Mouse (Mus musculus) stomach, embryonic 14.5 days (tissue): ENCODE results near the gene Nprl3. TPM values are rescaled to one million over a fixed set of nuclear protein-coding genes. Genes with fewer than 3 reads are reported as not detected.

Experiments used
- ATAC-seq: fragments of 200-750 bp; cut with Nextera tagmentation; 2 replicates; pipeline ENCODE4 v1.8.0; 2017; ENCODE audit warnings: low read depth, moderate TSS enrichment; ENCODE audit not compliant: insufficient number of reproducible peaks, insufficient read depth, low FRiP score
- H3K27ac ChIP-seq: fragments of 300-500 bp; sonication (generic); 2 replicates; pipeline ENCODE4 v1.5.1; 2014; ENCODE audit warnings: mild to moderate bottlenecking, low read length, moderate library complexity, mixed read lengths
- H3K27me3 ChIP-seq: fragments of 300-500 bp; sonication (generic); 2 replicates; pipeline ENCODE4 v1.6.1; 2014; ENCODE audit warnings: low read length, control low read depth, mixed read lengths; ENCODE audit not compliant: control insufficient read depth, insufficient read depth
- H3K36me3 ChIP-seq: fragments of 300-500 bp; sonication (generic); 2 replicates; pipeline ENCODE4 v1.6.1; 2014; ENCODE audit warnings: mild to moderate bottlenecking, control low read depth, low read length, moderate library complexity, mixed read lengths; ENCODE audit not compliant: control insufficient read depth, insufficient read depth
- H3K4me1 ChIP-seq: fragments of 300-500 bp; sonication (generic); 2 replicates; pipeline ENCODE4 v1.6.1; 2014; ENCODE audit warnings: low read length, control low read depth, mixed read lengths; ENCODE audit not compliant: control insufficient read depth, insufficient read depth
- H3K4me2 ChIP-seq: fragments of 300-500 bp; sonication (generic); replicated peaks from 2 replicates; pipeline ENCODE4 v1.6.1; 2014; ENCODE audit warnings: low read depth, low read length, control low read depth
- H3K4me3 ChIP-seq: fragments of 300-500 bp; sonication (generic); 2 replicates; pipeline ENCODE4 v1.5.1; 2014; ENCODE audit warnings: low read depth, low read length, control low read depth
- H3K9ac ChIP-seq: fragments of 300-500 bp; sonication (generic); replicated peaks from 2 replicates; pipeline ENCODE4 v1.6.1; 2014; ENCODE audit warnings: low read depth, mild to moderate bottlenecking, control low read depth, low read length, moderate library complexity, mixed read lengths
- H3K9me3 ChIP-seq: fragments of 300-500 bp; sonication (generic); 2 replicates; pipeline ENCODE4 v1.6.1; 2016; ENCODE audit warnings: low read depth, low read length, control low read depth; ENCODE audit not compliant: control insufficient read depth
- WGBS: fragments of 180-500 bp; shearing (Covaris S2); extraction: QIAGEN DNeasy Blood & Tissue Kit; methylation state at CpG from one replicate; pipeline ENCODE4 v1.1.7; 2014; 5-methylcytosine and 5-hydroxymethylcytosine counted together
- polyA plus RNA-seq: library from polyadenylated mRNA; unstranded; fragments of >200 nt; fragmentation: Nextera tagmentation; extraction: Ambion mirVana; gene quantifications from 2 replicates; pipeline ENCODE4 v1.2.1, GENCODE M21; 2014

The Nprl3 gene
- polyA plus RNA-seq, 1 experiment from 2014 or later, result 41.0 TPM

DNA sequence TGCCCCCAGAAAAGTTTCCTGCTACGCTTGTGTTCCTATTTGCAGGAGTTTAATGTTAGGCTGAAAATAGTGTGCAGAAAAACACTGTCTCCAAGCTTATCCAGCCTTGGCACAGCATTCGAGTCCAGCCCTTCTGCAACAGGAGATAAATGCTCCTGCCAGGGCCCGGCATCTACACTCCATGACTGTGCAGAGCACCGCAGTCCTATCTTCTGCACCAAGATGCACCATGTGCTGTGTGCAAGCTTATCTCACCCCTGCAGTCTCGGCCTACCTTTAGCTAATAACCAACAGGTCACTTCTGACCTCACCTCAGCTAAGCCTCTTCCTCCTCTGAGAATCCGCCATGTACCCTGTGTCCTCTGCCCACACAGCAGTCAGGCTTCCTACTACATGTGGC lies 21.9 kb downstream of the Nprl3 start:
- H3K36me3 ChIP-seq, result peaks cover 36% of the 10 kb centered on the region
- 94% methylated on average over 6 of the region's 6 CpGs for WGBS
- H3K9ac ChIP-seq, result no peak overlapping the region
- no peak overlapping the region for H3K4me3 ChIP-seq
- no peaks in the 10 kb centered on the region for H3K4me1 ChIP-seq
- no peak overlapping the region for H3K4me2 ChIP-seq
- H3K9me3 ChIP-seq, result no peaks in the 10 kb centered on the region
- H3K27me3 ChIP-seq, result no peaks in the 10 kb centered on the region
- H3K27ac ChIP-seq, result no peak overlapping the region
- peak; percentile 85; the same call in 1 of the 2 replicates for ATAC-seq

DNA sequence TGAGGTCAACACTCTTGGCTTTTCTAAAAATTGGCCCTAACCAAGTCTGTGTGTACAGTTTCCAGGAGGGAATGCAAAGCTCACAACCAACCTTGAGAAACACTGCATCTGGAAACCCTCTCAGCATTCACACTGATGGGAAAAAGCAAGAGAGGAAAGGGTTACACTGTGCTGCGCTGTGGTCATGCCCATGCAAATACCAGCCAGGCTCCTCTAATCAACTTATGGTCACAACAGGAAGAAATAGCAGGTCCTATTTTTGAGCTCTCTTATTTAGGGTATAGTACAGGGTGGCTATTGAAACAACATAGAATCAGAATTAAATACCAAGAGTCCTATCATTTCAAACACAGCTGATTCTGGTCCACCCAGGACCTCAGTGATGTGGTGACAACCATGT lies 22.9 kb downstream of the Nprl3 start:
- Histone ChIP-seq H3K9ac (no peak overlapping the region), H3K27me3 (no peaks in the 10 kb centered on the region), H3K36me3 (peaks cover 35% of the 10 kb centered on the region), H3K4me1 (no peaks in the 10 kb centered on the region), H3K27ac (no peak overlapping the region), H3K4me3 (no peak overlapping the region), H3K9me3 (no peaks in the 10 kb centered on the region), H3K4me2 (no peak overlapping the region)
- WGBS, result 85% methylated on average over 1 of the region's 1 CpGs
- no peak for ATAC-seq

DNA sequence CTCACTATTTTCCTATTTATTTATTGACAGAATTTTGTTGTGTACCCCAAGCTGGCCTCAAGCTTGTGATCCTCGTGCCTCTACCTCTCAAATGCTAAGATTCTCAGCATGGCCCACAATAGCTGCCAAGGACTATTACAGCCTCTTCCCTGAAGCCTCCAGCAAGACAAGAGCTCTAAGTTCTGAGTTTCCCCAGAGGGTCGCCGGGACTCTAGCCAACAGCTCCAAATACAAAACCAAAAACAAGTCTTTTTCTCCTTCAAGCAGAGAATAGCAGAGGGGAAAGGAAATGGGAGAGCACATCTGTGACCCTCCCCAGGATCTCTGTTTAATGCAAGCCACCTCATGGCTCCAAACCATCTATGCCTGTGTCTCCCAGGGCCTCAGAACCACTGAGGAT lies 23.4 kb downstream of the Nprl3 start:
- Histone ChIP-seq H3K27me3 (no peaks in the 10 kb centered on the region), H3K27ac (no peak overlapping the region), H3K36me3 (peaks cover 29% of the 10 kb centered on the region), H3K4me2 (no peak overlapping the region), H3K9me3 (no peaks in the 10 kb centered on the region), H3K4me1 (no peaks in the 10 kb centered on the region), H3K9ac (no peak overlapping the region), H3K4me3 (no peak overlapping the region)
- WGBS, result 79% methylated on average over 3 of the region's 3 CpGs
- ATAC-seq, result no peak

DNA sequence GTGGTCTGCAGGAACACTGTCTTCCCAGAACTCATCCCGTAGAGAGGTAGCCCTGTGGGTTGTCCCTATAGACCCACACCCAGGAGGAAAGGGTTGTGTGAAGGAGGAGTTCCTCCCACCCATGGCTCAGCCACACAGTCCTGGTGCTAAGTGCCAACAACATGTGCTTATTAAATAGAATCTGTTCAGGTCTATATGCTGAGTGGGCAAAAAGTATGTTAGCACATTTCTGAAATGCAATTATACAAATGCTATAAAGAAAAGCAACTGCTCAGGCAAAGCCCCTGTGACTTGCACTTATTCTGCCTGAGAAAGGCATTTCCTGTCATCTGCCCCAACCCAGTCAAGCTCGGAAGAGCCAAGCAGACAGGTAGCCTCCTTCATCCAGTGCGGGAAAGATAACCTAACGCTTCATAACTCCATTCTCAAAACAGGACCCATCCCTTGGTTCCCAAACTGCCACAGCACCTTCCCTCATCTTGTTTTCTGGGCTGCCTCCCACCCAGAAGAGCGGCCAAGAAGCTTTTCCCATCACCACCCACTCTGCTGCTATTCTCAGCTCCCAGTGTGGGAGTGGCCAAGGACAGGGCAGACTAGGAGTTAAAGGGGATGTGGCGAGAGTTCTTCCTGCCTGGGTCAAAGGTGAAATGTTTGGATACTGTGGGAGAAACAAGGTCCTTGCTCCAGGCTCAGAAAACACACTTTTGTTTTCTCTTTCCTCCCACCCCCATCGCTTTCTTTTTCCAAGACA lies 24.1 kb downstream of the Nprl3 start:
- Histone ChIP-seq H3K4me1 (no peaks in the 10 kb centered on the region), H3K36me3 (peaks cover 29% of the 10 kb centered on the region), H3K4me3 (no peak overlapping the region), H3K27ac (no peak overlapping the region; the same call in 1 of the 2 replicates), H3K27me3 (no peaks in the 10 kb centered on the region), H3K4me2 (no peak overlapping the region), H3K9ac (no peak overlapping the region), H3K9me3 (no peaks in the 10 kb centered on the region)
- WGBS, result 64% methylated on average over 7 of the region's 7 CpGs
- ATAC-seq, result no peak

DNA sequence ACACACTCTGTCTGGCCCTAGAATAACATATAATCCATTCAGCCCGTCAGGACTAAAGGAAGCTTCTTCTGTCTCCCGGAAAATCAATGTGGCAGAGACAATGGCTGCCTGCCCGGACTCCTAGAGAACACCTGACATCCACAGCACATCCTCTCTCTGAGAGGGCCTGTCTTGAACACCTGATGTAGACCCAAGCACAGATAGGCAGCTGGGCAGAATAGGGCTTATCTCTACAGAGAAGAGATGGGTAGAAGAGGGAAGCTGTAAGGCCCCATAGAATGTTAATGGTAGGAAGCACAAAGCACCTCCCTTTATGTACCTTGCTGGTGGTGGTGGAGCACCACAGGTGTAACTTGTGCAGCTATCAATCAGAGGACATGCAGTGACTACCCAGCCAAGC lies 25.3 kb downstream of the Nprl3 start:
- peaks cover 29% of the 10 kb centered on the region for H3K36me3 ChIP-seq
- 85% methylated on average over 3 of the region's 3 CpGs for WGBS
- no peaks in the 10 kb centered on the region for H3K4me1 ChIP-seq
- no peaks in the 10 kb centered on the region for H3K9me3 ChIP-seq
- ATAC-seq, result no peak
- H3K4me3 ChIP-seq, result no peak overlapping the region
- no peak overlapping the region for H3K9ac ChIP-seq
- H3K27me3 ChIP-seq, result no peaks in the 10 kb centered on the region
- H3K27ac ChIP-seq, result no peak overlapping the region
- no peak overlapping the region for H3K4me2 ChIP-seq

GRCm38 (mm10) chr11:32241391-32241790 lies 26.1 kb downstream of the Nprl3 start:
- ATAC-seq, result no peak
- Histone ChIP-seq H3K4me2 (no peak overlapping the region), H3K9me3 (no peaks in the 10 kb centered on the region), H3K36me3 (peaks cover 24% of the 10 kb centered on the region), H3K27me3 (no peaks in the 10 kb centered on the region), H3K4me1 (peaks cover 3% of the 10 kb centered on the region; the same call in 1 of the 2 replicates), H3K4me3 (no peak overlapping the region), H3K9ac (no peak overlapping the region), H3K27ac (no peak overlapping the region)

- 0 out of 2 replicates have a peak, but pooled peaks have one; percentile 51 for ATAC-seq
- Histone ChIP-seq H3K4me2 (no peak overlapping the region), H3K27ac (no peak overlapping the region), H3K36me3 (peaks cover 21% of the 10 kb centered on the region), H3K9ac (no peak overlapping the region), H3K9me3 (no peaks in the 10 kb centered on the region), H3K27me3 (no peaks in the 10 kb centered on the region), H3K4me3 (no peak overlapping the region), H3K4me1 (peaks cover 14% of the 10 kb centered on the region; the same call in 1 of the 2 replicates)
- 63% methylated on average over 5 of the region's 5 CpGs for WGBS
Observed at GRCm38 (mm10) chr11:32238093-32238860, 29.2 kb downstream of the Nprl3 start.

DNA sequence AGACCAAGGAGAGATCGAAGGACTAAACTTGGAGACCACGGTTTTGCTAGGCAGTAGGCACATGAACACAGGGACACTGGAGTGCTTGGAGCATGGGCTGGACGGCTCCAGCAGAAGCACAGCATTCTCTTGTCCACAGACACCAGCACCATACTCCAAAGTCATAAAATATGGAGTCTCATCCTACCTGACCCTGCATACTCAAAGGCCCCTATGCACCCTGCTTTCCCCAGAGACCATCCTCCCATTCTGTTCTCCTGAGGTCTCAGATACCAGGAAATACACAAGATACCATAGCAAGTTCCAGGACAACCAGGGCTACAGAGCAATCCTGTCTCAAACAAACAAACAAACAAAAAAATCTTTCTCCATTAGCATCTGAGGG lies 30.1 kb downstream of the Nprl3 start:
- peaks cover 14% of the 10 kb centered on the region; the same call in 1 of the 2 replicates for H3K4me1 ChIP-seq
- peaks cover 23% of the 10 kb centered on the region for H3K36me3 ChIP-seq
- ATAC-seq, result no peak
- WGBS, result 96% methylated on average over 3 of the region's 3 CpGs
- H3K4me2 ChIP-seq, result no peak overlapping the region
- H3K9me3 ChIP-seq, result no peaks in the 10 kb centered on the region
- H3K27ac ChIP-seq, result no peak overlapping the region
- no peak overlapping the region for H3K9ac ChIP-seq
- no peaks in the 10 kb centered on the region for H3K27me3 ChIP-seq
- H3K4me3 ChIP-seq, result no peak overlapping the region
